Mouse (Mus musculus): ENCODE measurements at regions not wholly inside any gene's neighbourhood (a gene's known extent, or its start where the extent isn't known, plus 50 kb on each side); places are given as distances from the start of the nearest gene placed in this dataset.

- DNase-seq (ENCODE audit: low spot score), result peak; percentile 33
These were observed 102.7 kb upstream of the Arid2 start for GRCm38 (mm10) chr15:96184666-96185065.

DNA sequence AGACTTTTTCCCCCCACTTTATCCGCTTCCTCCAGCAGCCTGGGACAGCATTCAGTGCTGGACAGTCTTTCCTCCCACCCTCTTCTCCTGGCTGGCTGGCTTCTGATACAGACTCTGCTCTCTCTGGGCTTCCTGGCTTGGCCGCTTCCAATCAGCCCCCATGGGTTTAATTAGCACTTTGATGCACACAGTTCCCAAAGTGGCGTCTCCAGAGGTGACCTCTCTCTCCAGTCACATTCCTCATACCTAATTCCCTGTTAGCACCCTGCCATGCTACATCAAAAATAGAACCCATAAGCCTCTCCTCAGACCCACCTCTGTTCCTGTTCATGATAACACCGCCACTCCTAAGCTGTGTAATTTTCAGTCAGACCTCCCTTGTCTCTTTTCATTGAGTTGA is 101.9 kb upstream of the Arid2 start:
- DNase-seq (ENCODE audit: low spot score), result no peak

DNA sequence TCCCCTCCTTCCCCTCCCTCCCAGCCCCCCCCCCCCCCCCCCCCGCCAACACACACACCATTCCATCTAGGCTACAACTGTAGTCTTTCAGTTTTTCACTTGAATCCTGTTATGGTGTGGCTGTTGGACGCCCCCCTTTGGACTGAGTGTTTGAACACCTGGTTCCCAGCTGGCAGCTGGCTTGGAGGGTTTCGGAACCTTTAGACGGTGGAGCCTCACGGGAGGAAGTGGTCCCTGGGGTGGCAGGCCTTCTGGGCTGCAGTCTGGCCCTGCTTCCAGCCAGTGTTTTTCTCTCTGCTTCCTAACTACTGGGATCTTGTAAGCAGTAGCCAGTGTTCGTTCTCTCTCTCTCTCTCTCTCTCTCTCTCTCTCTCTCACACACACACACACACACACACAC is 101.4 kb upstream of the Arid2 start:
- no peak for DNase-seq (ENCODE audit: low spot score)

GRCm38 (mm10) chr15:96189551-96189950 is 97.8 kb upstream of the Arid2 start:
- no peak for DNase-seq (ENCODE audit: low spot score)

DNA sequence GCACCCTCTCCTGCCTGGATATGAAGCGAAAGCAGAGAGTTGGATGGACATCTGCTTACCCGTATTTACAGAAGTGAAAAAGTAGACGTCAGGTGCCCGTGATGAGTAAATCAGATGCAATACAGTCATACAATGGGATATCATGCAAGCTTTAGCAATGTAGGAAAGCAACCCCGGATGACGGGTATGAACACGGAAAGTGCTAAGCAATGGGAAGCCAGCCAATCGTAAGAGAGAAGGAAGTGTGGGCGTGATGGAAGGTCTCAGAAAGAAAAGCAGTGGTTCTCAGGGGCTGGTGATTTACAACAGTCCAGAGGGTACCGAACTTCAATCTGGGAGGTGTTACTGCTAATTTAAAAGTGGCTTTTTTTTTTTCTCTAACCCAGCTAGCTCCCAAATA is 89.9 kb upstream of the Arid2 start:
- no peak for DNase-seq (ENCODE audit: low spot score)

DNA sequence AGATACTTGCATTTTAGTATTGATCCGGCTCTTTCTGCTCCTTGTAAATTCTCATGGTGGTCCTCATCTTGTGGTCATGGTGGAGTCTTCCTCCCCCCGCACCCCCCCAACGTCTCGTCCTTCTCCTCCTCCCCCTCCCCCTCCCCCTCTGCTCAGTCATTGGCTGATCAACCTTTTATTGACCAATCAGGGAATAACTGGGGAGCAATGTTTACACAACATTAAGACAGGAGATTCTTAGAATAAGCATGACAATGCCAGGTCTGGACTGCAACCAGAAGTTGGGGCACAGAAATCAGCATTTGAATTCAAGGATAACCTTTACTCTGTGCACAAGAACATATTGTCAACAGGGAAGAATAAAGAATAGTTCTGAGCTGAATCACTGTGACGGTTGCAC is 89.4 kb upstream of the Arid2 start:
- no peak for DNase-seq (ENCODE audit: low spot score)

- DNase-seq (ENCODE audit: low spot score), result no peak
These were observed 86.0 kb upstream of the Arid2 start for GRCm38 (mm10) chr15:96201273-96201672.

GRCm38 (mm10) chr15:96201701-96202460 is 85.4 kb upstream of the Arid2 start:
- DNase-seq (ENCODE audit: low spot score), result no peak

- no peak for DNase-seq (ENCODE audit: low spot score)
These were observed 83.1 kb upstream of the Arid2 start for GRCm38 (mm10) chr15:96204187-96204586.

DNA sequence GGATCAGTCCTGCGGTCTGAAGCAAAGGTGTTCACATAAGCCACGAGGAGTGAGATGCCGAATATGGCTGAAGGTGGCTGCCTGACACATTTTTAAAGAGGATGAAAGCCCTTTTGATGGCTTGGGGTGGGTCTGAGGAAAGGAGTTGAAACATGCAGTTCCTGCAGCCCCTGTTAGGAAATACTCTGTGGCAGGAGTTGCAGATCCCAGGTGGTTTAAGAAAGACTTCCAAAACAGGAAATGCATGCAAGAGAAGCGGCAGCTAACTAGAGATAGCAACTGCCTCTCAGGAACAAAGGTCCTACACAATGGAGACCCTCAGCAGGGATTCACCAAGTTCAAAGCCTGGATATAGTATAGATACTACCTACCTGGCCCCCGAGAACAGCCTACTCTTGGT is 82.7 kb upstream of the Arid2 start:
- no peak for DNase-seq (ENCODE audit: low spot score)

DNA sequence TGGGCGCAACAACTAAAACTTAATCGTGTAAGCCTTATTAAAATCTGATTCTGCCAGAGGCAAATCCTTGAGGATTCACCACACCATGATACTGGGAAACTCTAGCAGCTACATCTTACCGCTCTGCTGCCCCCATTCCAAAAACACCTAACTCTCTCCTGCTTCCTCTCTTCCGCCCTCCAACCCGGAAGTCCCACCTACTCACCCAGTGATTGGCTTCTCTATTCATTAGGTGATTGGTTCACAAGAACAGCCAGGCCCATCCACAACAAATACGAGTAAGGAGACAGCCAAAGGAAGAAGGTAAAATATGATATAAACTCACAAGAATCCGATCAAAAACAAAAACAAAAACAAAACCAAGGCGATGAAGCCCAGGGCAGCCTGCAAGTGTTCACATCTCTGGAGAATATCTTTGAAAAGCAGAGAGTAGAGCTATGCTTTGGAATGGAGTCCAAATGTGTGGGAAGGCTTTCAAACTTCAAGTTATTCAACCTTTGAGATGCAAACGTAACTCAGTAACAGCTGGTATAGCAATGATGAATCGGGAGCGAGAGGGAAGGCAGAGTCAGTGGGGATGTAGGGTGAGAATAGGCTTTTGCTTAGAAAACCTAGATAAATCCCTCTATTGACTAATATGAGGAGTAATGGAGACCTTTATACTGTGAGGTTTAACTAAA is 76.5 kb upstream of the Arid2 start:
- DNase-seq (ENCODE audit: low spot score), result no peak

DNA sequence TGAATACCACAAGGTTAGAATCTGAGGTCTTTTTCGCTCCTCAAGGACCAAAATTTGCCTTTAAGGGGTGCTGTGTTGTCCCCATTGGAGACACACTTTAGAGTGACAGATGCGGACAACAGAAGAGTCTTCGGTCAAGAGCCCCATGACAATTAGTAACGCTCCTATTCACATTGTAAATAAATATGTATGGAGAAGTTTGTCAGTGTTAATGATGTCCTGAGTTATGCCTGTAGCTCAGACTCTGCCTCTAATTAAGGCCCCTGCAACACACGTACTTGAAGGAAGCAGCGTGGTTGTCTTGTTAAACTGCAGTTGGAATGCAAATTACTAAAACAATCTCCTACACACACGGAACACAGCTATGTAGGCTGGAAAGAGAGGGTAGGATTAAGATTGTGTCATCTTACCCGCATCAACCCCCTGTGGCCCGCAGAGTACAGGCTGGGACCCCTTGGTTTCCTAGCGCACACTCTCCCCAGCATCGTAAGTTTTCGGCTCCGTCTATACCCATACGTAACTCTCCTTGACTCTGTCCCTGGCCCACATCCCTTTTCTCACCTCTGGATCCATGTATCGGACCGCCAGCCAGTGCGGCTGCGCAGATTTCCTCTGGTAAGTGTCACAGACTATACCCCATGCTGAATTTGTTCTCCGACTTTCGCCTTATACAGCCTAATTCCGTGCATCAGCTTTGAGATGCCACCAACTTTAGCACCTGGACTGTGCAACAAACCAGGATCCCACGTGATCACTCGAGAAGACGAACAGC is 73.6 kb upstream of the Arid2 start:
- no peak for DNase-seq (ENCODE audit: low spot score)

DNA sequence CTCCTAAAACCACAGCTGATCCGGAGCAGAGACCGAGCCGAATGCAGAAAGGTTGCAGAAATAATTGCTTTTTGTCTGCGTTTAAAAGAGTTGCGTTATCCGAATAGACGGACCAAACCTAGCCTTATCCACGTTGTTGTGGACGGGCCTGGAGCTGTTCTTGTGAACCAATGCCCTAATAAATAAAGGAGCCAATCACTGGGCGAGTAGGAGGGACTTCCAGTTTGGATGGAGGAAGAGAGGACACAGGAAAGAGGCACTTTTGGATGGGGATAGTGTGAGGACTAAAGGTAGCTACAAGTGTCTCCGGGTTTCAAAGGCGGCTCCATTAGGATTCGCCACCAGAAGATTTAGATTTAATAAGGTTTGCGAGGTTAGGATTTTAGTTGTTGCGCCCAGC is 69.4 kb upstream of the Arid2 start:
- no peak for DNase-seq (ENCODE audit: low spot score)

- no peak for DNase-seq (ENCODE audit: low spot score)
These were observed 67.6 kb upstream of the Arid2 start for GRCm38 (mm10) chr15:96219746-96220145.

GRCm38 (mm10) chr15:96231969-96232368 is 55.3 kb upstream of the Arid2 start:
- DNase-seq (ENCODE audit: low spot score), result no peak

- no peak for DNase-seq (ENCODE audit: low spot score)
These were observed 54.2 kb upstream of the Arid2 start for GRCm38 (mm10) chr15:96233113-96233512.

- DNase-seq (ENCODE audit: low spot score), result no peak
These were observed 52.5 kb upstream of the Arid2 start for GRCm38 (mm10) chr15:96234783-96235182.
